Mouse (Mus musculus) cerebellum, postnatal 4 days (tissue): Measurements from ENCODE around the gene Lilra6.
"Not testable (repeated sequence)": the region's sequence is repeated elsewhere in the genome, so short reads cannot be mapped to it uniquely, and the experiment has no call there.

Experiments used
- DNase-seq, 2 experiments: peaks; one replicate each; pipeline ENCODE4 v3.0.0; 2022; ENCODE audit warnings: low spot score in 2 of 2, mixed read lengths in 1 of 2

Lilra6 gene

GRCm38 (mm10) chr7:3915387-3915786 lies at the start of gene Lilra6:
Gene Lilra6 (minus strand): TSS chr7:3915503.
- DNase-seq: not testable (repeated sequence)

- no peak for DNase-seq
Observed at GRCm38 (mm10) chr7:3962017-3962416, 46.7 kb upstream of the Lilra6 start.

GRCm38 (mm10) chr7:3957387-3957786 lies 42.1 kb upstream of the Lilra6 start:
- no peak for DNase-seq

GRCm38 (mm10) chr7:3949159-3949558 lies 33.9 kb upstream of the Lilra6 start:
- DNase-seq: no peak

GRCm38 (mm10) chr7:3948223-3948622 lies 32.9 kb upstream of the Lilra6 start:
- DNase-seq: no peak

GRCm38 (mm10) chr7:3946117-3946516 lies 30.8 kb upstream of the Lilra6 start:
- DNase-seq: no peak

- DNase-seq: no peak
Observed at GRCm38 (mm10) chr7:3940915-3941314, 25.6 kb upstream of the Lilra6 start.

- DNase-seq: no peak
Observed at GRCm38 (mm10) chr7:3939866-3940525, 24.7 kb upstream of the Lilra6 start.

GRCm38 (mm10) chr7:3935473-3935872 lies 20.2 kb upstream of the Lilra6 start:
- not testable (repeated sequence) for DNase-seq

GRCm38 (mm10) chr7:3903704-3904103 lies 11.6 kb downstream of the Lilra6 start:
- no peak for DNase-seq

GRCm38 (mm10) chr7:3898036-3898590 lies 17.2 kb downstream of the Lilra6 start, which contains the start of gene Gm14548:
Gene Gm14548 (minus strand): TSS chr7:3898120.
- DNase-seq: not testable (repeated sequence)

GRCm38 (mm10) chr7:3875032-3875431 lies 40.3 kb downstream of the Lilra6 start:
- DNase-seq: not testable (repeated sequence)
